Mouse (Mus musculus) layer of hippocampus, postnatal 10 days (tissue): Measurements from ENCODE around the gene Fbxw19. TPM values are rescaled to one million over a fixed set of nuclear protein-coding genes. Genes with fewer than 3 reads are reported as not detected.
"Not testable (repeated sequence)": the region's sequence is repeated elsewhere in the genome, so short reads cannot be mapped to it uniquely, and the experiment has no call there.

Experiments used
- DNase-seq, 2 experiments: peaks; one replicate each; pipeline ENCODE4 v3.0.0; 2021; ENCODE audit warnings: low spot score in 2 of 2
- long read RNA-seq: library from polyadenylated mRNA; stranded (forward); transcript quantifications from one replicate; pipeline ENCODE4 v2.0.0, GENCODE M21; 2023
- total RNA-seq, 2 experiments: library from RNA; stranded (reverse); gene quantifications; 2 replicates each; pipeline ENCODE4 v1.2.3; 2021

The Fbxw19 gene
- not detected for total RNA-seq
- long read RNA-seq, result 0 reads

GRCm38 (mm10) chr9:109495775-109496174, at the start of gene Fbxw19:
Gene Fbxw19, minus strand, starts transcription at chr9:109495875.
- DNase-seq, result not testable (repeated sequence)

- no peak for DNase-seq
Measured at GRCm38 (mm10) chr9:109523385-109524064, 27.9 kb upstream of the Fbxw19 start.

- DNase-seq, result no peak
Measured at GRCm38 (mm10) chr9:109449040-109449439, 46.6 kb downstream of the Fbxw19 start, which contains the start of gene Fbxw16. Gene Fbxw16, minus strand, starts transcription at chr9:109449140.

- DNase-seq, result no peak
Measured at GRCm38 (mm10) chr9:109432956-109433355, 62.7 kb downstream of the Fbxw19 start.

Other genes starting within 250 kb of the Fbxw19 start
- gene Fbxw14, start 208.2 kb downstream of the Fbxw19 start, total RNA-seq, result not detected
- gene Fbxw28, start 156.2 kb downstream of the Fbxw19 start, total RNA-seq, result not detected
- gene Fbxw22, start 91.6 kb downstream of the Fbxw19 start, total RNA-seq, result not detected
- gene Fbxw16, start 46.7 kb downstream of the Fbxw19 start, total RNA-seq, result not detected
- not detected for gene Fbxw15, start 72.4 kb upstream of the Fbxw19 start, total RNA-seq
- gene Fbxw24, start 130.2 kb upstream of the Fbxw19 start, total RNA-seq, result not detected
- gene Fbxw25, start 168.8 kb upstream of the Fbxw19 start, total RNA-seq, result not detected
- gene Fbxw18, start 206.8 kb upstream of the Fbxw19 start, total RNA-seq, result not detected